Mouse (Mus musculus) adrenal gland (tissue): ENCODE measurements around the gene Cpt1b.

ENCODE experiments used
- intact Hi-C: fragments of 180-260 bp; cut with DNase I; formaldehyde crosslinking; loops from one replicate; pipeline ENCODE4 v1.15.1; 2025
- long read RNA-seq, 2 experiments: library from polyadenylated mRNA; unstranded; transcript quantifications; one replicate each; pipeline ENCODE4 v2.0.0; 2020; ENCODE audit warnings: borderline replicate concordance in 1 of 2; ENCODE audit not compliant: insufficient replicate concordance in 1 of 2

Gene Cpt1b
- long read RNA-seq, experiment 1 = 0 reads
- long read RNA-seq, experiment 2 = 0 reads

GRCm38 (mm10) chr15:89425711-89426121 lies at the start of gene Cpt1b:
Gene Cpt1b (minus strand): TSS chr15:89425863.
- intact Hi-C loops = no loop called here

GRCm38 (mm10) chr15:89475293-89475600 lies 49.6 kb upstream of the Cpt1b start:
- intact Hi-C loops = no loop called here

GRCm38 (mm10) chr15:89474596-89475292 lies 49.1 kb upstream of the Cpt1b start:
- intact Hi-C loops = no loop called here

- intact Hi-C loops = no loop called here
Measured at GRCm38 (mm10) chr15:89473921-89474320, 48.3 kb upstream of the Cpt1b start.

- intact Hi-C loops = no loop called here
Measured at GRCm38 (mm10) chr15:89473370-89473769, 47.7 kb upstream of the Cpt1b start.

- intact Hi-C loops = no loop called here
Measured at GRCm38 (mm10) chr15:89471476-89471875, 45.8 kb upstream of the Cpt1b start.

- intact Hi-C loops = no loop called here
Measured at GRCm38 (mm10) chr15:89468577-89468976, 42.9 kb upstream of the Cpt1b start.

GRCm38 (mm10) chr15:89465052-89465451 lies 39.4 kb upstream of the Cpt1b start:
- intact Hi-C loops = no loop called here

- intact Hi-C loops = loop anchor here (5.0 kb wide), 1 partner anchor 69 kb away; no protein-coding TSS in a partner anchor
Measured at GRCm38 (mm10) chr15:89463334-89464235, 37.9 kb upstream of the Cpt1b start.

- intact Hi-C loops = loop anchor here (5.0 kb wide), 1 partner anchor 70 kb away; no protein-coding TSS in a partner anchor
Measured at GRCm38 (mm10) chr15:89462176-89462575, 36.5 kb upstream of the Cpt1b start.

- intact Hi-C loops = loop anchor here (5.0 kb wide), 1 partner anchor 71 kb away; no protein-coding TSS in a partner anchor
Measured at GRCm38 (mm10) chr15:89461321-89461720, 35.7 kb upstream of the Cpt1b start.

- intact Hi-C loops = loop anchor here (5.0 kb wide), 1 partner anchor 72 kb away; no protein-coding TSS in a partner anchor
Measured at GRCm38 (mm10) chr15:89460298-89460697, 34.6 kb upstream of the Cpt1b start.

GRCm38 (mm10) chr15:89459821-89460220 lies 34.2 kb upstream of the Cpt1b start:
- intact Hi-C loops = loop anchor here (5.0 kb wide), 1 partner anchor 72 kb away; no protein-coding TSS in a partner anchor

GRCm38 (mm10) chr15:89458942-89459341 lies 33.3 kb upstream of the Cpt1b start:
- intact Hi-C loops = no loop called here

- intact Hi-C loops = no loop called here
Measured at GRCm38 (mm10) chr15:89455642-89456041, 30.0 kb upstream of the Cpt1b start.

- intact Hi-C loops = no loop called here
Measured at GRCm38 (mm10) chr15:89454857-89455256, 29.2 kb upstream of the Cpt1b start.

- intact Hi-C loops = no loop called here
Measured at GRCm38 (mm10) chr15:89453865-89454478, 28.3 kb upstream of the Cpt1b start, which contains the start of gene Mapk8ip2. Gene Mapk8ip2 (plus strand): TSS chr15:89453913.

GRCm38 (mm10) chr15:89452906-89453864 lies 27.5 kb upstream of the Cpt1b start:
- intact Hi-C loops = no loop called here

GRCm38 (mm10) chr15:89442486-89443070 lies 16.9 kb upstream of the Cpt1b start:
- intact Hi-C loops = no loop called here

- intact Hi-C loops = no loop called here
Measured at GRCm38 (mm10) chr15:89435878-89436277, 10.2 kb upstream of the Cpt1b start.
